Mouse (Mus musculus): ENCODE measurements at regions not wholly inside any gene's neighbourhood (a gene's known extent, or its start where the extent isn't known, plus 50 kb on each side); places are given as distances from the start of the nearest gene placed in this dataset.

- no peaks in the 10 kb centered on the region for H3K9me3 ChIP-seq (ENCODE audit: low read length)
- no peaks in the 10 kb centered on the region for H3K36me3 ChIP-seq (ENCODE audit: insufficient read depth, low read length)
- ATAC-seq = no peak
- H3K4me3 ChIP-seq (ENCODE audit: low read length) = no peak overlapping the region
- TF ChIP-seq CTCF (IDR thresholded peaks at IDR 0.05; ENCODE audit: low read depth) = no peak
- H3K27me3 ChIP-seq (ENCODE audit: insufficient read depth, low read length) = no peaks in the 10 kb centered on the region
- H3K9ac ChIP-seq (replicated peaks; ENCODE audit: low read length) = no peak overlapping the region
- no peak overlapping the region for H3K4me2 ChIP-seq (ENCODE audit: low read depth, low read length)
- H3K4me1 ChIP-seq (ENCODE audit: insufficient read depth, low read length) = no peaks in the 10 kb centered on the region
- H3K27ac ChIP-seq = no peak overlapping the region
- 47% methylated on average over 7 of the region's 7 CpGs for WGBS
- no peak for DNase-seq (ENCODE audit: low spot score)
Measured at GRCm38 (mm10) chr1:40943165-40943564, 137.8 kb downstream of the Tmem182 start.

GRCm38 (mm10) chr1:40950641-40951040, 145.2 kb downstream of the Tmem182 start:
- H3K4me2 ChIP-seq (ENCODE audit: low read depth, low read length) = no peak overlapping the region
- TF ChIP-seq CTCF (IDR thresholded peaks at IDR 0.05; ENCODE audit: low read depth) = no peak
- no peak for ATAC-seq
- no peak overlapping the region for H3K27ac ChIP-seq
- H3K4me1 ChIP-seq (ENCODE audit: insufficient read depth, low read length) = no peaks in the 10 kb centered on the region
- H3K4me3 ChIP-seq (ENCODE audit: low read length) = no peak overlapping the region
- no peaks in the 10 kb centered on the region for H3K36me3 ChIP-seq (ENCODE audit: insufficient read depth, low read length)
- no peaks in the 10 kb centered on the region for H3K9me3 ChIP-seq (ENCODE audit: low read length)
- 83% methylated on average over 5 of the region's 5 CpGs for WGBS
- H3K27me3 ChIP-seq (ENCODE audit: insufficient read depth, low read length) = no peaks in the 10 kb centered on the region
- H3K9ac ChIP-seq (replicated peaks; ENCODE audit: low read length) = no peak overlapping the region
- no peak for DNase-seq (ENCODE audit: low spot score)

- DNase-seq (ENCODE audit: low spot score) (peak; percentile 36), ATAC-seq (peak; percentile 55; the same call in 1 of the 2 replicates)
- no peak overlapping the region for H3K27ac ChIP-seq
Measured at GRCm38 (mm10) chr1:40954720-40955163, 149.3 kb downstream of the Tmem182 start.

GRCm38 (mm10) chr1:40967768-40968504, 162.5 kb downstream of the Tmem182 start:
- no peaks in the 10 kb centered on the region for H3K36me3 ChIP-seq (ENCODE audit: insufficient read depth, low read length)
- no peak for ATAC-seq
- no peaks in the 10 kb centered on the region for H3K9me3 ChIP-seq (ENCODE audit: low read length)
- no peaks in the 10 kb centered on the region for H3K4me1 ChIP-seq (ENCODE audit: insufficient read depth, low read length)
- H3K9ac ChIP-seq (replicated peaks; ENCODE audit: low read length) = no peak overlapping the region
- no peak overlapping the region for H3K4me2 ChIP-seq (ENCODE audit: low read depth, low read length)
- 73% methylated on average over 17 of the region's 17 CpGs for WGBS
- no peak for TF ChIP-seq CTCF (IDR thresholded peaks at IDR 0.05; ENCODE audit: low read depth)
- DNase-seq (ENCODE audit: low spot score) = no peak
- H3K27me3 ChIP-seq (ENCODE audit: insufficient read depth, low read length) = no peaks in the 10 kb centered on the region
- no peak overlapping the region for H3K4me3 ChIP-seq (ENCODE audit: low read length)
- no peak overlapping the region for H3K27ac ChIP-seq

More at GRCm38 (mm10) chr1:40954720-40955163, 149.3 kb downstream of the Tmem182 start:
- H3K4me2 ChIP-seq (ENCODE audit: low read depth, low read length) = 0 out of 2 replicates have a peak overlapping the region, but pooled peaks have one; percentile 21
- no peaks in the 10 kb centered on the region for H3K4me1 ChIP-seq (ENCODE audit: insufficient read depth, low read length)
- 73% methylated on average over 14 of the region's 14 CpGs for WGBS
- no peak for TF ChIP-seq CTCF (IDR thresholded peaks at IDR 0.05; ENCODE audit: low read depth)
- H3K9me3 ChIP-seq (ENCODE audit: low read length) = no peaks in the 10 kb centered on the region
- H3K36me3 ChIP-seq (ENCODE audit: insufficient read depth, low read length) = no peaks in the 10 kb centered on the region
- H3K27me3 ChIP-seq (ENCODE audit: insufficient read depth, low read length) = no peaks in the 10 kb centered on the region
- H3K9ac ChIP-seq (replicated peaks; ENCODE audit: low read length) = no peak overlapping the region
- H3K4me3 ChIP-seq (ENCODE audit: low read length) = no peak overlapping the region

GRCm38 (mm10) chr1:40983762-40984161, 178.4 kb downstream of the Tmem182 start:
- Histone ChIP-seq H3K9me3 (ENCODE audit: low read length) (no peaks in the 10 kb centered on the region), H3K4me3 (ENCODE audit: low read length) (no peak overlapping the region), H3K36me3 (ENCODE audit: insufficient read depth, low read length) (no peaks in the 10 kb centered on the region), H3K27me3 (ENCODE audit: insufficient read depth, low read length) (no peaks in the 10 kb centered on the region), H3K4me2 (ENCODE audit: low read depth, low read length) (no peak overlapping the region), H3K27ac (no peak overlapping the region), H3K9ac (replicated peaks; ENCODE audit: low read length) (no peak overlapping the region), H3K4me1 (ENCODE audit: insufficient read depth, low read length) (no peaks in the 10 kb centered on the region)
- no peak for TF ChIP-seq CTCF (IDR thresholded peaks at IDR 0.05; ENCODE audit: low read depth)
- ATAC-seq = no peak
- DNase-seq (ENCODE audit: low spot score) = no peak
- 76% methylated on average over 2 of the region's 2 CpGs for WGBS

GRCm38 (mm10) chr1:40993327-40993726, 187.9 kb downstream of the Tmem182 start:
- no peak for TF ChIP-seq CTCF (IDR thresholded peaks at IDR 0.05; ENCODE audit: low read depth)
- 83% methylated on average over 4 of the region's 4 CpGs for WGBS

More at GRCm38 (mm10) chr1:40993327-40993726, 187.9 kb downstream of the Tmem182 start:
- no peaks in the 10 kb centered on the region for H3K4me1 ChIP-seq (ENCODE audit: insufficient read depth, low read length)
- H3K27ac ChIP-seq = no peak overlapping the region
- no peak overlapping the region for H3K9ac ChIP-seq (replicated peaks; ENCODE audit: low read length)
- no peaks in the 10 kb centered on the region for H3K36me3 ChIP-seq (ENCODE audit: insufficient read depth, low read length)
- DNase-seq (ENCODE audit: low spot score) (no peak), ATAC-seq (no peak)
- H3K4me2 ChIP-seq (ENCODE audit: low read depth, low read length) = no peak overlapping the region
- no peaks in the 10 kb centered on the region for H3K9me3 ChIP-seq (ENCODE audit: low read length)
- no peak overlapping the region for H3K4me3 ChIP-seq (ENCODE audit: low read length)
- H3K27me3 ChIP-seq (ENCODE audit: insufficient read depth, low read length) = no peaks in the 10 kb centered on the region

All from hindbrain, postnatal 0 days (tissue).